Mouse (Mus musculus): ENCODE measurements around the gene Gm5678.
"Not testable (repeated sequence)": the region's sequence is repeated elsewhere in the genome, so short reads cannot be mapped to it uniquely, and the experiment has no call there.

The Gm5678 gene

DNA sequence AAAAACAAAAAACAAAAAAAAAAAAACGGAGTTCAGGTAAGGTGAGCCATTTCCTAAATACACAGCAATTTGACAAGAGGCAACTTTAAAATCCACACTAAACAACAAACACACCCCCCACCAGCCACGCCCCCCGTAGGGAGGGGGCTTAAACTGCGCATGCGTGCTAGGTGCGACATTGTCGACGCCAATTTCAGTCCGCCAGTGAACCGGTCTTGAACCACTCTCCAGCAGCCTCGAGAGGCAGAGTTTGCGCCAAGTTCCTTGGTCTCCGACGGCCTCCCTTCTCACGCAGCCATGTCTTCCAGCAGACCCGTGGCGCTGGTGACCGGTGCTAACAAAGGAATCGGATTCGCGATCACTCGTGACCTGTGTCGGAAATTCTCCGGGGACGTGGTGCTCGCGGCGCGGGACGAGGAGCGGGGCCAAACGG lies 20.2 kb upstream of the Gm5678 start:
- CTCF ChIA-PET = no interaction called here

GRCm38 (mm10) chr16:93608731-93609130 lies 19.2 kb upstream of the Gm5678 start:
- CTCF ChIA-PET = interaction anchor here (0.6 to 0.7 kb wide), 2 partner anchors 82 to 103 kb away, joined by 3 to 5 read pairs; partner anchors contain the start of gene Dop1b

GRCm38 (mm10) chr16:93609796-93610195 lies 18.1 kb upstream of the Gm5678 start:
- CTCF ChIA-PET = no interaction called here

DNA sequence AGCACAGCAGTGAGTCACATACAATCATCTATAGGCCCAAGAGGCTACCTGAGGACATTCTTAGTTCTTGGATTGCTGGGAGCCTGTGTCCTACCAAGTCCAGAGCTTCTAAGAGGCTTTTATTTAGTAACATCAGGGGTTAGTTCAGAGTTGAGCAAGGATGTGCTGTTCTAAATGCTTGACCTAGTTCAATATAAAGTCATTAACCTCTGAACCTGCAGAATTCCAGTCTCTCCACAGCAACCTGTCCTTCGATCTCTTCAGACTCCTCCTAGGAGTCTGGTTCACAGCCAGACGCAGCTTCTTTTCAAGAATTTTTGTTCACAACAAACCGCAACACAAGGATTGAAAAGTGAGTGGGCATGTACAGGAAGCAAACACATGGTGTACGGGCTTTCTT lies 16.9 kb upstream of the Gm5678 start:
- CTCF ChIA-PET = no interaction called here

DNA sequence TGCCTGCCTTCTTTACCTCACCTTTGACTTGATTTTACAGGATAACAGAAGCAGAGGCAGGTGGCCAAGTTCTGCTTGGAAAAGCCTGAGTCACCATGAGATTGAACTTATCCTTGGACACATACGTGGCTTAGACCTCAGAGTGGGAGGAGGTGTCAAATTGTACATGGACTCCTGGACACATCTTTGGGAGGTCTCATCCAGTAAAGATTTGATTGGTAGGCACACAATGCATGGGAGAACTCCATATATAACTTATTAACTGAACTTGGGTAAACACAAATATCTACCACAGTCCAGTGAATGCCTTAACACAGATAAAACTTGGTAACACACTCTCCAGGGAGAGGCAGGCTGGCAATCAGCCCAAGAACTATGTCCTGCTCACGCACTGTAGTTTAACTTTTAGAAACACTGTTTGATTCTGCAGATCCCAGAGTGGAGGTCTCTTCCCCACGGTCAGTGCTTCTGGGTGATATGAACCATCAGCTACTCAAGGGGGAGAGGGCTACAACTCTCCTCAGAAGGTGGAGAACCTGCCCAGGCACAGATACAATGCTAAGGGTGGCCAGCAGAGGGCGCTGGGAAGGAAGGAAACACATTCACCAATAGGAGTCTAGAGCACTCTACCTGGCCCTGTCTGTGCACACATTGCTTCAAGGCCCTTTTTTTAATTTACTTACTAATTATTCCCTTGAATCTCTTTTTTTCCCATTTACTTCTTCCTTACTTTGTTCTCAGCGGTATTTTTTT lies 12.6 kb upstream of the Gm5678 start:
- CTCF ChIA-PET = interaction anchor here (0.7 kb wide), 1 partner anchor 11 kb away, joined by 3 read pairs; no protein-coding TSS in a partner anchor

- CTCF ChIA-PET = not testable (repeated sequence)
Measured at GRCm38 (mm10) chr16:93623759-93624158, 4.1 kb upstream of the Gm5678 start.

- CTCF ChIA-PET = no interaction called here
Measured at GRCm38 (mm10) chr16:93624671-93625070, 3.2 kb upstream of the Gm5678 start.

- CTCF ChIA-PET = interaction anchor here (0.5 to 0.6 kb wide), 2 partner anchors 11 to 69 kb away, joined by 3 read pairs; no protein-coding TSS in a partner anchor
Measured at GRCm38 (mm10) chr16:93626745-93627144, 1.2 kb upstream of the Gm5678 start.

GRCm38 (mm10) chr16:93644006-93644405 lies 16.1 kb downstream of the Gm5678 start:
- CTCF ChIA-PET = no interaction called here

GRCm38 (mm10) chr16:93648441-93649183 lies 20.7 kb downstream of the Gm5678 start:
- CTCF ChIA-PET = no interaction called here

DNA sequence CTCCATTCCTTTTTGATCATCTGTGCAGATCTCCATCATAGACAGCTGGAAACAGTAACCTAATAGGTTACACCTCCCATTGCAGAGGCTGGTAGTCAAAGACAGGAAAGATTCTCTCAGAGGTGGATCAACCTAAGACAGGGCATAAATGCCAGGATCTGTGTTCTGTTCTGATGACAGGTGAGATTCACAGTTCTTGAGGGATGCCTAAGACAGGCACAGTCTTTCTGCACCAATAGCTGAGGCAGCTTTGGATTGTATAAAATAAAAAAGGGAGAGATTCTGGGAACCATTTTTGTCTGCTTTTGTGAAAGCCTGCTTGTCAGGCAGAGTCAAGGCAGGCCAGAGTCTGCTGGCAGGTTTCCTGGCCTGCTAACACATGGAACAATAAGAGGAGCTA lies 40.1 kb downstream of the Gm5678 start:
- CTCF ChIA-PET = no interaction called here

GRCm38 (mm10) chr16:93669521-93669920 lies 41.6 kb downstream of the Gm5678 start:
- CTCF ChIA-PET = no interaction called here

GRCm38 (mm10) chr16:93670466-93670865 lies 42.6 kb downstream of the Gm5678 start:
- CTCF ChIA-PET = not testable (repeated sequence)

- CTCF ChIA-PET = interaction anchor here (0.6 kb wide), 1 partner anchor 20 kb away, joined by 9 read pairs; no protein-coding TSS in a partner anchor
Measured at GRCm38 (mm10) chr16:93671064-93671463, 43.2 kb downstream of the Gm5678 start.

- CTCF ChIA-PET = interaction anchor here (0.6 kb wide), 1 partner anchor 660 kb away, joined by 3 read pairs; no protein-coding TSS in a partner anchor
Measured at GRCm38 (mm10) chr16:93676376-93676775, 48.5 kb downstream of the Gm5678 start.

DNA sequence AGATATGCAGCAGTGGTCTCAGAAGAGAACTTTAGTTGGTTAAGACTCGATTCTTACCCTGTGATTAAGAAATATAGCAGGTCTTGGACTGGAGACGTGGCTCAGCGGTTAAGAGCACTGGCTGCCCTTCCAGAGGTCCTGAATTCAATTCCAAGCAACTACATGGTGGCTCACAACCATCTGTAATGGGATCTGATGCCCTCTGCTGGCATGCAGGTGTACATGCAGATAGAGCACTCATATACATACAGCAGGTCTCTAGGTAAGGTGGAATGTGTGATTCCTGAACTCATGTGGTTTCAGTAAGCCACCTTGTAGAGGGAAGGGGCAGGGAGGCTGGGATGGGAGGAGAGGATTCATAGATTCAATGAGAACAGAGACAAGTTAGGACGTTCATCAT lies 50.3 kb downstream of the Gm5678 start:
- CTCF ChIA-PET = no interaction called here

DNA sequence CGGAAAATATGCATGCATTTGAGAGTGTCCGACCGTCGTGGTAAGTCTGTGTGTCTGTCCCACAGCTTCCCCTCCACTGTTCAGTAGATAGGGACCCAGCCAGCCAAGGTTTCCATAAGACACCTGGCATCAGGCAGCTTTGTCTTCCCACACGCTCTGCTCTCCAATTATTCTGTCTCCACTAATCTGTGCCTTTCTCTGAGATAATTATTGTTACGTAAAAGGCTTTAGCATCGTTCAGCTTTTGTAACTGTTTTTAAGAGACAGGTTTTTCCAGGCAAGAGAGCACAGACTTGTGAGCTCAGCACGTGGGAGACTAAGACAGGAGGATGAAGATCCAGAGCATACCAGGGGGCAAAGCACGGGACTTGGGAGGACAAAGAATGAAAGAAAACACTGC lies 51.3 kb downstream of the Gm5678 start:
- CTCF ChIA-PET = no interaction called here
